Mouse (Mus musculus) liver, postnatal 0 days (tissue): ENCODE measurements at regions not wholly inside any gene's neighbourhood (a gene's known extent, or its start where the extent isn't known, plus 50 kb on each side); places are given as distances from the start of the nearest gene placed in this dataset.

Experiments
- CTCF ChIP-seq: sonication (generic); IDR thresholded peaks from 2 replicates; pipeline ENCODE4 v1.5.1; 2016; ENCODE audit warnings: antibody characterized with exemption, low read depth
- EP300 ChIP-seq: IDR thresholded peaks from 2 replicates; pipeline ENCODE4 v1.6.1; 2016; ENCODE audit warnings: antibody characterized with exemption, low read depth, mild to moderate bottlenecking

DNA sequence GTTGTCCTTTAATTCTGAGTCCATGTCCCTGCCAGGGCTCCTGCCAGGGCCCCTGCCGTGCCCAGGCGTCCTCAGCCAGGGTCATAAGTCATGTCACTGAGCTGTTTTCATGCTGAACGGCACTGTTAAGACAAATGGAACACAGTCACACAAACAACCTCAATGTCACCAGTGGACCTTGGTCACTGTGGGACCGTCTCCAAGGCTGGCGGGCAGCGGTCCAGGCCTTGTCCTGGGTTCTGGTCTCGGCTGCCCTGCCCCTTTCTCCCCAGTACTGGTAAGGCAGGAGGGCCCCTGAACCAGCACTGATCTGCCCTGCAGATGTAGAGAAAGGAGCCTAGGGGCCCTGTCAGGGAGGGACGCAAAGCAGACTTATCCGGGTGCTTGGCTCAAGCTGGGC, 79.3 kb upstream of the Ptpn1 start:
- no peak for TF ChIP-seq CTCF
- TF ChIP-seq EP300, result no peak
